Mouse (Mus musculus) heart, adult 9 months (tissue): Measurements from ENCODE around the gene Ltbp4.
A peak's percentile ranks its signal among the peaks of the same experiment; 100 is the strongest.

Source experiments
- DNase-seq, 2 experiments: peaks; one replicate each; pipeline ENCODE4 v3.0.0; 2022; ENCODE audit warnings: low spot score in 2 of 2

Ltbp4 gene

GRCm38 (mm10) chr7:27298816-27299215 is 38.7 kb downstream of the Ltbp4 start:
- DNase-seq: no peak

DNA sequence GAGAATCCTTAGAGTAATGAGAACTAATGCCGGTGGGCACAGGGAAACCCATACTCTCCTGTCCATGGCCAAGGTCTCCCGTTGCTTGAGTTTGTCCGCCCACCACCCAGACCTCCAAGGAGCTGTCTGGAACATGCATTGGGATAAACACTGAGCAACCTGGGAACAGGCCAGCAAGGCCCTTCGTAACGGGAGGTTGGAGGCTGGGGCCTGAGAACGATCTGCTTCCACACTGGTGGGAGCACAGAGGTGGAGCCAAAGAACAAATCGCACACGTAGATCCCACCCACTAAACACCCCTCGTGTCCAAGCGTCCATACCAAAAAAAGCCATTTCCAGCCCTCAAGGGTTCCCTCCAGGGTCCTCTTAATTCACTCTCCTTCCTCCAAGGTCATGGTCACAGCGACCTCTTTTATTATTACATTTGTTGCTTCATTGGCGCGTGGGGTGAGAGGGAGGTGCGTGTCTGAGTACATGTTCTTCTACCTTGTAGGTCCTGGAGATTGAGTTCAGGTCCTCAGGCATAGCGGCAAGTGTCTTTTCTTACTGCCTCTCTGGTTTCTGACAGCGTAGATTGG is 39.4 kb downstream of the Ltbp4 start:
- DNase-seq: no peak

DNA sequence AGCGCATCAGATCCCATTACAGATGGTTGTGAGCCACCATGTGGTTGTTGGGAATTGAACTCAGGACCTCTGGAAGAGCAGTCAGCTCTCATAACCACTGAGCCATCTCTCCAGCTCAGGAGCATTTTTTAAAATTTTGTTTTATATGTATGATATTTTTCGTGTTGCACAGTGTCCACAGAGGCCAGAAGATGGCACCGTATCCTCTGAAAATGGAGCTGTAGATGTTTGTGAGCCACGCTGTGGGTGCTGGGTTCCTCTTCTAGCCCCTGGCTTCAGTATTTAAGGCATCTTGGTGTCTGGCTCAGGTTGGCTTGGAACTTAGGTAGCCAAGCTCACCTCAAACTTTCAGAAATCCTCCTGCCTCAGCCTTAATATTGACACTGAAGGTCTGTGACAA is 41.0 kb downstream of the Ltbp4 start:
- DNase-seq: no peak

- DNase-seq: no peak
These were observed 41.5 kb downstream of the Ltbp4 start for GRCm38 (mm10) chr7:27295956-27296355.

DNA sequence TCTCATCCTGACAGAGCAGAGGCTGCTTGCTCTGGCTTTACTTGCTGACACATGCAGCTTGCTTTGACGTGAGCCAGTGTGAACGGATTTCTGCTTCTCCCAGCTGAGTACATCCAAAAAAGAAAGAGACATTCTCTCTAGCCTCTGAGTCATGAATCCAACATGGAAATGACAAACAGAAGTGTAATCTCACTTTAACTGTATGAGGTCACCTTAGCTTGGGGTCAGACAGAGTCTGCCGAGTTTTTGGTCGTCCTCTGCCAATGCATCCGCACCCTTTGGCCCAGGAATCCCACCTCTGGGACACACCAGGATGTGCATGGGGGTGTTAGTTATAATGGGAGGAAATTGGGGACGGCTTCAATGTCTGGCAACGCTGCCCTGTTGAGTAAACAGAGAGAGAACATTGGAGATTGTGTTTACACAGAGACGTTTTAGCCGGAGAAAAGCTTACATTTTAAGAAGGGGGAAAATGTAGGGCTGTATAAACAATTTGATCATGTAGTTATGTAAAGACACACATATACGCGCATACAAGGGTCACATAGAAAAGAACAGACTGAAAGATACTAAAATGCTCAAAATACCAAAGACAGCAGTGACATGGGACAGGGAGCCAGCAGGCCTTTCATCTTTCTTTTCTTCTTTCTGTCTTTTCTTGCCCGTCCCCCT is 45.6 kb downstream of the Ltbp4 start:
- DNase-seq: peak; percentile 82 to 88

- DNase-seq: no peak
These were observed 46.9 kb downstream of the Ltbp4 start for GRCm38 (mm10) chr7:27290555-27290954.

GRCm38 (mm10) chr7:27288732-27289131 is 48.8 kb downstream of the Ltbp4 start:
- no peak for DNase-seq

- DNase-seq: peak; percentile 58 to 62
These were observed 51.8 kb downstream of the Ltbp4 start for GRCm38 (mm10) chr7:27285698-27286066.

- peak; percentile 74 to 80 for DNase-seq
These were observed 52.4 kb downstream of the Ltbp4 start for GRCm38 (mm10) chr7:27284865-27285697.

GRCm38 (mm10) chr7:27282225-27282624 is 55.3 kb downstream of the Ltbp4 start:
- DNase-seq: no peak

DNA sequence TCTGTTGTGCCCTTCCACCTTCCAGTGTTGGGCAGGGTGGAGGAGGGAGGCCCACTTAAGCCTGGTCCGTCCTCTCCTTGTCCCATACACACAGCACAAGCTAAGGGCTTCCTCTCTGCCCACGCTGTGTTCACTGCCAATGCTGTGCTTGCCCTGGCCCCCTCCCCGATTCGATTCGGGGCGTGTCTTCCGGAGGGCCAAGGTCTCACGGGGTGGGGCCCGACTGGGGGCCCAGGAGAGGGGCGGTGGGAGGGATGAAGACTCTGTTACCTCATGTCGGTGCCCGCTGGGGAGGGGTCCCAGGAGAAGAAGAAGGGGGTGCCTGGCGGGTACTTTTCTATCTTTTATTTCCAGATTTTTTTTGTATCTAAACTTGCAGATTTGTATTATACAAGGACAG is 55.8 kb downstream of the Ltbp4 start:
- no peak for DNase-seq

DNA sequence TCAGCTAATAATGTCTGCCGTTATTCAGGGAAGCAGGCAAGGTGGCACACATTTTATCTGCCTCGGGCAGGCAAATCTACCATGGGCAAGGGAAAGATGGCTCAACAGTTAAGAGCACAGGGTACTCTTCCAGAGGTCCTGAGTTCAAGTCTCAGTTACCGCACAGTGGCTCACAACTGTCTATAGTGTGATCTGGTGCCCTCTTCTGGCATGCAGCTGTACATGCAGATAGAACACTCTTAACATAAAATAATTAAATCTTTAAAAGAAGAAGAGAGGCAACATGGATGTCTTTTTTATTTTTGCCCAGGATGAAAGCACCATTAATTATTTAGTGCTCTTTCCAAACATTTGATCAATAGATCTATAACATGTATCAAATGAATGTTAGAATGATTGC is 60.3 kb downstream of the Ltbp4 start:
- DNase-seq: no peak

DNA sequence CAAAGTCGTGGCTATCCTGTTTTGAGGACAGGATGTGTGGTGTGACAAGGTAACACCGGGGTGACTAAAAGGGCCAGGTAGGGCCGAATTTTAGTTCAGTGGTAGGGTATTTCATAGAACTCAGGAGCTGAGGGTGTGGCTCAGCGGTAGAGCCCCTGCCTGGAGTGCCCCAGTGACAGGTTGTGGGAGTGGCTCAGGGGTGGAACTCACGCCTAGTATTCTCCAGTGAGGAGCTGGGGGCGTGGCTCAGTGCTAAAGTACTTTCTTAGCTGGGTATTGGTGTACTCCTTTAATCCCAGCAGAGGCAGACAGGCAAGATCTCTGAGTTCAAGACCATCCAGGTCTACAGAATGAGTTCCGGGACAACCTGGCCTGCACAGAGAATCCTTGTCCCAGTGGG is 61.5 kb downstream of the Ltbp4 start:
- DNase-seq: no peak

GRCm38 (mm10) chr7:27274916-27275315 is 62.6 kb downstream of the Ltbp4 start:
- DNase-seq: no peak

- DNase-seq: no peak
These were observed 63.6 kb downstream of the Ltbp4 start for GRCm38 (mm10) chr7:27273739-27274351.

DNA sequence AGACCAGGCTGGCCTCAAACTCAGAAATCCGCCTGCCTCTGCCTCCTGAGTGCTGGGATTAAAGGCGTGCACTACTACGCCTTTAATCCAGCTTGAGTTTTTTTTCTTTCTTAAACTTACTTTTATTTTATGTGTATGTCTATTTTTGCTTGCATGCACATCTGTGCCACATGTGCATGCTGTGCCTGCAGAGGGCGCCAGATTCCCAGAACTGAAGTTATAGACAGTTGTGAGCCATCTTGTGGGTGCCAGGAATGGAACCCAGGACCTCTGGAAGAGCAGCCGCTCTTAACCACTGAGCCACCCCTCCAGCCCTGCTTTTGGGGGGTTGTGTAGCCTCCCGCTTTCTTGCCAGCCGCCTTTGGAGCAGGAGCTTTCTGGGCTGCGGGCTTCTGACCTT is 66.1 kb downstream of the Ltbp4 start:
- DNase-seq: no peak

GRCm38 (mm10) chr7:27266515-27267128 is 70.9 kb downstream of the Ltbp4 start:
- no peak for DNase-seq

GRCm38 (mm10) chr7:27264761-27265160 is 72.7 kb downstream of the Ltbp4 start:
- DNase-seq: no peak

DNA sequence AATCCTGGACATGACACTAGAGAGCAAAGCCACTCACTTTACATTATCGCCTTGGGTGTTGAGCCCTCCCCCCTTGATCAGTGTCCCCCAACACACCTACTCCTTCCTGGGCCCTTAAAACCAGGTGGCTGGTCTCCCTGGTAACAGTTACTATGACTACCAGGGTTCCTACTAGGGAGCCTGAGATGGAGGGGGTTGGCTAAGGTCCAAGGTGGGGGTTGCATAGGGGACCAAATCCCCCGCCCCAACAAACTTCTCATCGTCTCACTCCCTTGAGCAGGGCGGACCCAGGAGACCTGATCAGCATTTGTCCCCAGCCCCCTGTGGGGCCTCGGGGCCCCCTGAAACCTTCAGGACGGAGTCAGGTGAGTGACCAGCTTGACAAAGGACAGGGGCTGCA is 75.6 kb downstream of the Ltbp4 start:
- no peak for DNase-seq

- DNase-seq: no peak
These were observed 76.6 kb downstream of the Ltbp4 start for GRCm38 (mm10) chr7:27260856-27261255.

DNA sequence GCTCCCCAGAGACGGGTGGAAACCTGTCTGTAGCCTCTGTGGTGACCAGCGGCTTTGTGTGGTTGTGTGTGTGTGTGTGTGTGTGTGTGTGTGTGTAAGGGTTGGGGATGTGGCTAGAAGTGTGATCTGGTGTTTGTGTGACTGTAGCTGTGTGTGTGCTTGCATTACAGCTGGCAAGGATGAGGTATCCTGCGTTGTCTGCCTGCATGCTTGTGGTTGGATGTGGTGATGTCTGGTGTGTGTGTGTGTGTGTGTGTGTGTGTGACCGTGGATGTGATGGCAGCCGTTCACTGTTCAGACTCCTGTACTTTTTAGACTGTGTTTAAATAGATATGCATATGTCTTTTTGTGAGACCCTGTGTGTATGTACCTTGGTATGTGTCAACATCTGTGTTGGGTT is 77.7 kb downstream of the Ltbp4 start:
- DNase-seq: no peak

DNA sequence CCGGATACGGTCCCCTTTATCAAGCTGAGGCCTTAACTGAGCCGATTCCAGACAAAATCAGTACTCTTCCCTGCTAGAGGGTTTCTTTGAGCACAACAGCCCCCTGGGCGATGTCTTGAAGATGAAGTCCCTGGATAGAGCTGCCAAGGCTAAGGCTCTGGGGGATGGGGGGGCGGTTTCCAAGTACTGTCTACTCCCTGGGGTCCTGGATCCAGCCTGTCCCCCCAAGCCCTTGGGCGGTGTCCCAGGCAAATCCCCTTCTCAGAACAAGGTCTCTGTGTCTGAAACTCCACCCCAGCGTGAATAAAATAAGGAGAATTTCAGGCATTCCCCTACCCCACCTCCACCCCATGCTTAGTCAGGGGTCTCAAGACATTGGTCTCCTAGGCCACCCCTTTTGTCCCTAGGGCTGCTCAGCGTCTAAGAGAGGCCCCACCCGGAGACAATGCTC is 78.2 kb downstream of the Ltbp4 start:
- peak in 1 of 2 experiments; percentile 41 for DNase-seq
